ENCODE assay signal across 8 mouse cellular contexts in genomic region chr5:32412186-32412950, GRCm38 (mm10). TPM values are rescaled to one million over a fixed set of nuclear protein-coding genes. Genes with fewer than 3 reads are reported as not detected.
DNase-seq lines count a peak whose midpoint lies in the region; ATAC-seq and TF ChIP-seq lines count a peak whose summit lies in the region.

No protein-coding gene starts in this region.

- no peaks in the 10 kb centered on the region for H3K27me3 ChIP-seq in hindbrain, embryonic 11.5 days (ENCODE audit: control insufficient read depth, insufficient read depth, low read length)
- H3K27me3 ChIP-seq in limb, embryonic 14.5 days (ENCODE audit: control insufficient read depth, insufficient read depth, low read length): no peaks in the 10 kb centered on the region

- peak; percentile 13 for DNase-seq in cerebellum, adult 8-10 months
- DNase-seq in testis, postnatal 10 days (ENCODE audit: low spot score): peak; percentile 53
- no peak for DNase-seq in testis, postnatal 14 days (ENCODE audit: low spot score)
- DNase-seq in hindbrain, embryonic 11.5 days (ENCODE audit: low spot score): peak; percentile 32
- DNase-seq in limb, embryonic 14.5 days (ENCODE audit: low spot score): peak; percentile 91
- no peak for DNase-seq in urinary bladder, postnatal 25 days (ENCODE audit: low spot score)
- DNase-seq in frontal cortex, postnatal 14 days (ENCODE audit: low spot score in 2 of 2): no peak

- no peak overlapping the region for H3K4me2 ChIP-seq in hindbrain, embryonic 11.5 days (replicated peaks; ENCODE audit: low read depth, low read length)
- H3K4me2 ChIP-seq in limb, embryonic 14.5 days (replicated peaks; ENCODE audit: low read depth, low read length, severe bottlenecking): no peak overlapping the region

- no peak for TF ChIP-seq POLR2A in limb, embryonic 14.5 days (IDR thresholded peaks at IDR 0.05; ENCODE audit: borderline replicate concordance, extremely low read depth, insufficient read depth, insufficient read length)

- no peak overlapping the region for H3K4me3 ChIP-seq in hindbrain, embryonic 11.5 days (ENCODE audit: low read depth, low read length)
- no peak overlapping the region for H3K4me3 ChIP-seq in limb, embryonic 14.5 days (replicated peaks; ENCODE audit: low read length)

- H3K27ac ChIP-seq in hindbrain, embryonic 11.5 days (ENCODE audit: low read depth, low read length): no peak overlapping the region
- H3K27ac ChIP-seq in limb, embryonic 14.5 days (replicated peaks; ENCODE audit: low read depth, low read length): peak overlapping the region; percentile 63

- no peaks in the 10 kb centered on the region for H3K9me3 ChIP-seq in hindbrain, embryonic 11.5 days (ENCODE audit: control insufficient read depth, low read length)
- no peaks in the 10 kb centered on the region for H3K9me3 ChIP-seq in limb, embryonic 14.5 days (ENCODE audit: control insufficient read depth, low read length)

- H3K4me1 ChIP-seq in hindbrain, embryonic 11.5 days (replicated peaks; ENCODE audit: control insufficient read depth, insufficient read depth, low read length): no peaks in the 10 kb centered on the region
- peaks cover 37% of the 10 kb centered on the region for H3K4me1 ChIP-seq in limb, embryonic 14.5 days (ENCODE audit: control insufficient read depth, insufficient read depth, low read length)

- no peak overlapping the region for H3K9ac ChIP-seq in hindbrain, embryonic 11.5 days (ENCODE audit: low read depth, low read length)
- no peak overlapping the region for H3K9ac ChIP-seq in limb, embryonic 14.5 days (ENCODE audit: low read depth, low read length, severe bottlenecking)

- ATAC-seq in cerebellum, adult (ENCODE audit: insufficient number of reproducible peaks, low FRiP score, low TSS enrichment): no peak
- no peak for ATAC-seq in hindbrain, embryonic 11.5 days (ENCODE audit: low FRiP score)
- peak; percentile 84 for ATAC-seq in limb, embryonic 14.5 days (ENCODE audit: low FRiP score, low read depth)

- no peaks in the 10 kb centered on the region for H3K36me3 ChIP-seq in hindbrain, embryonic 11.5 days (ENCODE audit: control insufficient read depth, insufficient read depth, low read length)
- H3K36me3 ChIP-seq in limb, embryonic 14.5 days (ENCODE audit: control insufficient read depth, insufficient read depth, low read length): no peaks in the 10 kb centered on the region

- WGBS in hindbrain, embryonic 11.5 days: 38% methylated on average over 1 of the region's 1 CpGs
- WGBS in limb, embryonic 14.5 days: 8% methylated on average over 1 of the region's 1 CpGs

RNA-seq across cellular contexts. Expression of gene Ppp1cb, which starts 46.3 kb away (rescaled TPM):
- polyA plus RNA-seq in hindbrain, embryonic 11.5 days (2014; fragmentation: Nextera tagmentation; extraction: Ambion mirVana): 219 and 228 TPM in 2 replicates
- 126 and 156 TPM in 2 replicates for polyA plus RNA-seq in limb, embryonic 14.5 days (2012; rRNA removed)
- polyA plus RNA-seq in limb, embryonic 14.5 days (2014; fragmentation: Nextera tagmentation; extraction: Ambion mirVana): 201 and 208 TPM in 2 replicates

Comparison
In these comparisons a context has a peak if more than half of its experiments do, and no peak if none do; other contexts are left out.
1. DNase-seq: peak in cerebellum, adult 8-10 months (single experiment), testis, postnatal 10 days (single experiment), hindbrain, embryonic 11.5 days (single experiment) and limb, embryonic 14.5 days (single experiment); none in testis, postnatal 14 days (single experiment), urinary bladder, postnatal 25 days (single experiment) and frontal cortex, postnatal 14 days (0 of 2).